Mouse (Mus musculus): ENCODE measurements around the gene Dusp2. TPM values are rescaled to one million over a fixed set of nuclear protein-coding genes. Genes with fewer than 3 reads are reported as not detected.

Dusp2 gene
- polyA plus RNA-seq, 1 experiment from 2014 or later = 10.3 TPM

DNA sequence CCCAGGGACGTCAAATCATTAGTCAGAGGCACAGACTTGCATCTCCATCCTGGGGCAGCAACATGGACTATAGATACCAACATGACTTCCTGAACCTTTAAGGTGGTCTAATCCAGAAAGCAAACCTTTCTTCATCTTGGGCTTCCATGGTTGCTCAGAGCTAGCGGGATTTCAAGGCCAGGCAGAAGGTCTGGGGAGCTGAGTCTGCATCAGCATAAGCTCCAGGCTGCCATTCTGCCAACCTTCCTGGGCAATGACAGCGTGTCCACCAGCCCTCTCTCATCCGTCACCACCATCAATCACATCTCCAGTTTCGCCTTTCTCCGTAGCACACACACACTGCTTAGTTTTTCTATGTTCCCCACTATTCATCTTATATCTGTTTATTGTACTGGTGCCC lies 3.3 kb downstream of the Dusp2 start:
- no peaks in the 10 kb centered on the region for H3K9me3 ChIP-seq (replicated peaks; ENCODE audit: low read length)
- no peaks in the 10 kb centered on the region for H3K36me3 ChIP-seq (ENCODE audit: insufficient read depth, low read length)
- peaks cover 9% of the 10 kb centered on the region for H3K4me1 ChIP-seq (replicated peaks; ENCODE audit: insufficient read depth, low read length)
- H3K27ac ChIP-seq = no peak overlapping the region
- no peak for TF ChIP-seq CTCF (IDR thresholded peaks at IDR 0.05; ENCODE audit: low read depth)
- WGBS = 75% methylated on average over 6 of the region's 6 CpGs
- no peaks in the 10 kb centered on the region for H3K27me3 ChIP-seq (ENCODE audit: insufficient read depth, low read length)
- H3K4me3 ChIP-seq (replicated peaks; ENCODE audit: low read depth, low read length) = no peak overlapping the region
- DNase-seq (ENCODE audit: low spot score) (no peak), ATAC-seq (replicated peaks; ENCODE audit: low FRiP score, low read depth) (no peak)
- no peak overlapping the region for H3K9ac ChIP-seq (ENCODE audit: low read depth, low read length)
- no peak overlapping the region for H3K4me2 ChIP-seq (ENCODE audit: low read length)

DNA sequence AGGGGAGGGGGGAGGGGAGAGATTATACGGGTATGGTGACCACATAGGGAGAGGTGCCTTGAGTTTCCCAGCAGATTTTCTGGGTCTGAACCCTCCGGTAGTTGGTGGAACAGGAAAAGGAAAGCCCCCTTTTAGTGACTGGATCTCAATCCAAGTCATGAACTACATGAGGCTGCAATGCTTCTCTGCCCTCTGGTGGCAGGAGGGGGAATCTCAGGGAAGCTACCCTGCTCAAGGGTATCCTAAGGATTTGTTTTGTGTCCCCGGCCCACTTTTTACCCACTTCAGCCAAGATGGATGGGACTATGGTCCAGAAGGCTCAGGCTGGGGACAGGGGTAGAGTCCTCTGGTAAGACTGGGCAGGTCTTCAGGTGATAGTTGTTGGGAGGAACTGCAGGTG lies 5.2 kb downstream of the Dusp2 start:
- Histone ChIP-seq H3K36me3 (ENCODE audit: insufficient read depth, low read length) (no peaks in the 10 kb centered on the region), H3K4me1 (replicated peaks; ENCODE audit: insufficient read depth, low read length) (no peaks in the 10 kb centered on the region; the same call in 1 of the 2 replicates), H3K9ac (ENCODE audit: low read depth, low read length) (no peak overlapping the region), H3K4me3 (replicated peaks; ENCODE audit: low read depth, low read length) (no peak overlapping the region), H3K9me3 (replicated peaks; ENCODE audit: low read length) (no peaks in the 10 kb centered on the region), H3K27ac (no peak overlapping the region), H3K4me2 (ENCODE audit: low read length) (no peak overlapping the region), H3K27me3 (ENCODE audit: insufficient read depth, low read length) (no peaks in the 10 kb centered on the region)
- peak; percentile 91 for TF ChIP-seq CTCF (IDR thresholded peaks at IDR 0.05; ENCODE audit: low read depth)
- DNase-seq (ENCODE audit: low spot score) (peak; percentile 68), ATAC-seq (replicated peaks; ENCODE audit: low FRiP score, low read depth) (no peak)
- 6% methylated on average over 3 of the region's 3 CpGs for WGBS

DNA sequence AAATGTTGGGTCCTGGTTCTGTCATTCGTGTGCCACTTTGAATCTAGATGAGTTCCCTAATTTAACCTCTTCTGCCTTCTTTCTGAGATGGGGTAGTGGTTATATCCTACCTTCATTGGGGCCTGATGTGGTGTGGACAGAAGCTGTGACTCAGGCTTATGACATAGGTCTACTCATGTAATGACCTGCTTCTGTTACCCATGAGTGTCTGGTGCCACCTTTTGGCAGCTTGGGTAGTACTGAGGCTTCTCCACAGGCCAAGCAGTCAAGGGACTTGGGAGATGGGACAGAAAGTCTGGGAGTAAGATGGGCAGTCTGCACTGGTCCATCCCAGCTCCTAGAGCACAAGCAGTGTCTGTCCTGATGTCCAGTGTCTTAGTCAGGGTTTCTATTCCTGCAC lies 10.4 kb downstream of the Dusp2 start:
- Histone ChIP-seq H3K27me3 (ENCODE audit: insufficient read depth, low read length) (no peaks in the 10 kb centered on the region), H3K9ac (ENCODE audit: low read depth, low read length) (no peak overlapping the region), H3K4me1 (replicated peaks; ENCODE audit: insufficient read depth, low read length) (no peaks in the 10 kb centered on the region), H3K9me3 (replicated peaks; ENCODE audit: low read length) (no peaks in the 10 kb centered on the region), H3K27ac (no peak overlapping the region), H3K4me3 (replicated peaks; ENCODE audit: low read depth, low read length) (no peak overlapping the region), H3K36me3 (ENCODE audit: insufficient read depth, low read length) (no peaks in the 10 kb centered on the region), H3K4me2 (ENCODE audit: low read length) (no peak overlapping the region)
- TF ChIP-seq CTCF (IDR thresholded peaks at IDR 0.05; ENCODE audit: low read depth) = peak; percentile 66
- DNase-seq (ENCODE audit: low spot score) (no peak), ATAC-seq (replicated peaks; ENCODE audit: low FRiP score, low read depth) (no peak)
- 82% methylated on average over 1 of the region's 1 CpGs for WGBS

DNA sequence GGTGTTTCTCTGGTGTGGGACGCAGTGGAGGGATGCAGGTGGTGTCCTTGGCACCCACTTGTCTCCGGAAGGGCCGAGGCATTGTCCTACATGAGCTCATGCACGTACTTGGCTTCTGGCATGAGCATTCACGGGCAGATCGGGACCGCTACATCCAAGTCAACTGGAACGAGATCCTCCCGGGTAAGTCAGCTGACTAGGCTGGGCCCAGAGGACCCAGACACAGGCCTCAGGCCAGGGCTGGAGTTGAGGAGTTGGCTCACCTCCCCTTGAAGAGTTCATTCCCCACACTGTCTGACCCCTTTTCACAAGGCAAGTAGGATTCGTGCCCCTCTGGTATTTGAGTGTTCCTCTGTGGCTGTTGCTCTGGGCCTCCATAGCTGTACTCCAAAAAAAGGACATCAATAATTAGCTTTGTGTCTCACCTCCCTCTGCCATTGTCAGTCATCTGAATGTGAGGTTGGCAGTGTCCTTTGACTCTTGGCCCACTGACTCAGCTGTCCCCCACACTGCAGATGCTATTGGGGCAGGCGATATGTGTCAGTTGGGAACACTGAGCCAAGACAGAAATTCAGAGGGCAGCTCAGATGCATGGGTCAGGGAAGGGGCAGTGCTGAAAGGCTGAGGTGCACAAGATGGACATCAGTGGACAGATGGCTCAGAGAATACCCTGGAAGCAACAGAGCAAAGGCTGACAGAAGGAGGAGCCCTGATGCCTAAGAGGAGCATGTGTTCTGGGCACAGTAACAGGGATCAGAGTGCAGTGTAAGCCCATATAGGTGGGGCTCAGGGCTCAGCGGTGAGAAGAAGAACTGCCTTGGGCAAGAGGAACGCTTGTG lies 11.4 kb downstream of the Dusp2 start:
- 71% methylated on average over 13 of the region's 13 CpGs for WGBS
- Histone ChIP-seq H3K36me3 (ENCODE audit: insufficient read depth, low read length) (no peaks in the 10 kb centered on the region), H3K27me3 (ENCODE audit: insufficient read depth, low read length) (no peaks in the 10 kb centered on the region), H3K9me3 (replicated peaks; ENCODE audit: low read length) (no peaks in the 10 kb centered on the region), H3K4me2 (ENCODE audit: low read length) (no peak overlapping the region), H3K4me1 (replicated peaks; ENCODE audit: insufficient read depth, low read length) (no peaks in the 10 kb centered on the region), H3K9ac (ENCODE audit: low read depth, low read length) (0 out of 2 replicates have a peak overlapping the region, but pooled peaks have one; percentile 1), H3K27ac (no peak overlapping the region), H3K4me3 (replicated peaks; ENCODE audit: low read depth, low read length) (no peak overlapping the region)
- DNase-seq (ENCODE audit: low spot score) = no peak
- no peak; the same call in 1 of the 2 replicates for ATAC-seq (replicated peaks; ENCODE audit: low FRiP score, low read depth)
- no peak for TF ChIP-seq CTCF (IDR thresholded peaks at IDR 0.05; ENCODE audit: low read depth)

DNA sequence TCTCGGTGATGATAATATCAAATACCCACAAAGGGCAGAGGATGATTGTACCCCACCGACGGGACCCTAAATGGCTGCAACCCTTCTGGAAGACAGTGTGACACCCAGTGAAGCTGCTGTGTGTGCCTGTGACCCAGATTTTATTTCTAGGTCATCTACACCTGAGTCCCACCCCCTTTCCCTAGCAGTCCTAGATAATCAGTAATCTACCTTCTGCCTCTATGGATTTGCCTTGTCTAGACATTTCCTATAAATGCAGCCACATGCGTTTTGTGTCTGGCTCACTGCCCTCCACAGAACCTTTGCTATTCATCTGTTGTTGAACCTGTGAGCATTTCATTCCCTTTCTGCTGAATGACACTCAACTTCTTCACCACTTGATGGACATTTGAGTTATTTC lies 17.9 kb downstream of the Dusp2 start:
- Histone ChIP-seq H3K27me3 (ENCODE audit: insufficient read depth, low read length) (no peaks in the 10 kb centered on the region), H3K4me2 (ENCODE audit: low read length) (no peak overlapping the region), H3K9me3 (replicated peaks; ENCODE audit: low read length) (no peaks in the 10 kb centered on the region), H3K36me3 (ENCODE audit: insufficient read depth, low read length) (no peaks in the 10 kb centered on the region), H3K4me3 (replicated peaks; ENCODE audit: low read depth, low read length) (no peak overlapping the region), H3K4me1 (replicated peaks; ENCODE audit: insufficient read depth, low read length) (no peaks in the 10 kb centered on the region), H3K9ac (ENCODE audit: low read depth, low read length) (no peak overlapping the region), H3K27ac (no peak overlapping the region)
- TF ChIP-seq CTCF (IDR thresholded peaks at IDR 0.05; ENCODE audit: low read depth) = no peak
- ATAC-seq (replicated peaks; ENCODE audit: low FRiP score, low read depth) (no peak), DNase-seq (ENCODE audit: low spot score) (no peak)
- 86% methylated on average over 4 of the region's 4 CpGs for WGBS

DNA sequence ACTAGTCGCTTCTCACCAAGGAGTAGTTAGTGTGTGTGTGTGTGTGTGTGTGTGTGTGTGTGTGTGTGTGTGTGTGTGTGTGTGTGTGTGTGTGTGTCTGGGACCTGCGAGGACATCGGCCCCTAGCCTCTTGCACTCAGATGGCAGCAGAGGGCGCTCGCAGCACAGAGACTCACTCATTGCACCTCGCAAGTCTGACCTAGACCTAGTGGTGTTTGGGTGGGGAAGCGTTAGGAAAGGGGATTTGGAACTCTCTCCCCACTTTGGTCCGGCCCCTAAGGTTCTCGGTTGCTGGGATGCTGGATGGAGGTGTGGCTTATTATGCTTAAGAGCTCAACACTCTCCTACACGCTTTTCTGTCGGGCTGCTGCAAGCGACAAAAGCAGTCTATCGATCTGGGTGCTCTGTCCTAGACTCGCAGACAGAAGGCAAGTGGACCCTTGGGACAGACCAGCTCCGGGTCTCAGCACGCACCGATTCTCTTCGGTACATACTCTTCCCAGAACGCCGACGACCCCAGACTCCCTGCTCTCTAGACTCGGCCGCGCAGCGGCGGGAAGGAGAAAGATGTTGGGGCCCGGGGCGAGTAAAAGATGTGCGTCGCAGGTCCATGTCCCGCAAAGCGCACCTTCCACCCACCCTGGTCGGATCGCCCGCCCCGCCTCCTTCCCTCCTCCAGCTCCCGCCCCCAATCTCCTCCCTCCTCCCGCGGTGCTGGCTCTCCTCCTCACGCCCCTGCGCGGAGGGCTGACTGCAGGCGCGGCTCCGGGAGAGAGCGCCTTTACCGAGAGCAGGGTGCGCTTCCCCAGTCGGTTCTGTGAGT lies 26.7 kb downstream of the Dusp2 start, which contains the start of gene Adra2b:
Gene Adra2b (plus strand): TSS at position 750 of the 823 bp plus-strand sequence.
- Histone ChIP-seq H3K4me3 (replicated peaks; ENCODE audit: low read depth, low read length) (peak within 1 kb of the TSS; percentile 42), H3K4me2 (ENCODE audit: low read length) (peak within 1 kb of the TSS; percentile 75), H3K4me1 (replicated peaks; ENCODE audit: insufficient read depth, low read length) (peaks cover 9% of the 10 kb centered on the region; the same call in 1 of the 2 replicates), H3K36me3 (ENCODE audit: insufficient read depth, low read length) (no peaks in the 10 kb centered on the region), H3K27ac (no peak within 1 kb of the TSS; the same call in 1 of the 2 replicates), H3K9me3 (replicated peaks; ENCODE audit: low read length) (no peaks in the 10 kb centered on the region), H3K9ac (ENCODE audit: low read depth, low read length) (peak within 1 kb of the TSS; percentile 46; the same call in 1 of the 2 replicates), H3K27me3 (ENCODE audit: insufficient read depth, low read length) (peaks cover 26% of the 10 kb centered on the region)
- peak; percentile 78 for ATAC-seq (replicated peaks; ENCODE audit: low FRiP score, low read depth)
- 1% methylated on average over 49 of the region's 49 CpGs for WGBS
- TF ChIP-seq CTCF (IDR thresholded peaks at IDR 0.05; ENCODE audit: low read depth) = peak; percentile 88
- DNase-seq (ENCODE audit: low spot score) = peak; percentile 92

Measured in kidney, postnatal 0 days (tissue).